ENCODE assay signal across 8 mouse cellular contexts in the genomic region with DNA sequence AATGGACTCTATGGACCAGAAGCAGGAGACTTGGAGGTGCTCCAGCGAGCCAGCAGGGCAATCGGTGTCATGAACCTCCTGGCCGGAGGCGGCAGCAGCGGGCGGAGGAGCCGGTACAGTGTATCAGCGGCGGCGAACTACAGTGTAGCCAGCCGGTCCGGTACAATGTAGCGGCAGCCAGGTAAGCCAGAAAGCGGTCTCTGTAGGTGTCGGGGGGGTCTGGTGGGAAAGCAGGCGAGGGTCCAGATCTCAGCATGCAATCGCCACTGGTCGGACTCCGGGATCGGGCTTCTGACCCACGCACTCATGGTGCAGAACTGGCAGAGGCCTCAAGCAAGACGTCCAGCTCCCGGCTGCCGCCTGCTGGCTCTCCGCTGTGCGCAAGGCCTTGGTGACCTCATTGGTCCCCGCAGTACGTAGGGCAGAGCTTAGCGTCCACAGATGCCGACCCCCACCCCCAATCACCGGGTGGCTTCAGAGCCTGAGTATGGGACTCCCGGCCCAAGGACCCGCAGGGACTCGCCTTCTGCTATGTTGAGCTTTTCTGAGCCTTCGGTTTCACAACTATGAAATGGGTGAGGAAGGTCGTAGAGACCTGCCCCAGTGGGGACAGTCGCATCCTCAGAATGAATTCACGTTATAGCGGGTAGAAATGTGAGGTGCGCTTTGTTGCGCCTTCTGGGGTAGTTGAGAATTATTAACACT. TPM values are rescaled to one million over a fixed set of nuclear protein-coding genes. Genes with fewer than 3 reads are reported as not detected.
DNase-seq lines count a peak whose midpoint lies in the region; ATAC-seq and TF ChIP-seq lines count a peak whose summit lies in the region.

No protein-coding gene starts in this region.

- H3K9me3 ChIP-seq in G1E (replicated peaks) = 0 out of 2 replicates have a peak, but pooled peaks cover 2% of the 10 kb centered on the region
- H3K9me3 ChIP-seq in forebrain, embryonic 16.5 days (ENCODE audit: control insufficient read depth, low read length) = no peaks in the 10 kb centered on the region
- no peaks in the 10 kb centered on the region for H3K9me3 ChIP-seq in lung, embryonic 14.5 days (ENCODE audit: low read depth, low read length)

- peak overlapping the region; percentile 31 for H3K27ac ChIP-seq in forebrain, embryonic 16.5 days (ENCODE audit: low read length)
- H3K27ac ChIP-seq in layer of hippocampus, adult 2 months = peak overlapping the region; percentile 93
- peak overlapping the region; percentile 65 for H3K27ac ChIP-seq in lung, embryonic 14.5 days (ENCODE audit: low read depth)
- peak overlapping the region; percentile 42; the same call in 1 of the 2 replicates for H3K27ac ChIP-seq in olfactory bulb, adult 2 months (ENCODE audit: insufficient read depth, low read depth, low read length)
- H3K27ac ChIP-seq in thymus, adult 2 months (ENCODE audit: control insufficient read depth, insufficient read depth, low read length) = no peak overlapping the region

- peak; percentile 84 for DNase-seq in G1E (ENCODE audit: low spot score)
- peak; percentile 96 to 99 for DNase-seq in cerebellum, adult 18-20 months
- peak; percentile 96 to 98 for DNase-seq in heart, postnatal 36 days
- DNase-seq in layer of hippocampus, adult 2 months (ENCODE audit: low spot score in 2 of 2) = peak; percentile 87 to 94
- peak; percentile 94 for DNase-seq in lung, embryonic 14.5 days
- peak; percentile 96 for DNase-seq in thymus, adult 2 months

- peaks cover 42% of the 10 kb centered on the region for H3K4me1 ChIP-seq in G1E (ENCODE audit: insufficient read depth, low read depth, low read length)
- H3K4me1 ChIP-seq in forebrain, embryonic 16.5 days (replicated peaks; ENCODE audit: control insufficient read depth, insufficient read depth, low read length) = peaks cover 12% of the 10 kb centered on the region
- H3K4me1 ChIP-seq in lung, embryonic 14.5 days (ENCODE audit: insufficient read depth) = no peaks in the 10 kb centered on the region
- H3K4me1 ChIP-seq in olfactory bulb, adult 2 months (ENCODE audit: control insufficient read depth, insufficient read depth, low read length) = peaks cover 14% of the 10 kb centered on the region
- H3K4me1 ChIP-seq in thymus, adult 2 months (replicated peaks; ENCODE audit: control insufficient read depth, insufficient read depth, low read length) = peaks cover 5% of the 10 kb centered on the region; the same call in 1 of the 2 replicates

- H3K9ac ChIP-seq in forebrain, embryonic 16.5 days (replicated peaks; ENCODE audit: low read depth, low read length) = peak overlapping the region; percentile 83
- peak overlapping the region; percentile 80 for H3K9ac ChIP-seq in lung, embryonic 14.5 days

- H3K4me2 ChIP-seq in forebrain, embryonic 16.5 days (ENCODE audit: low read length) = peak overlapping the region; percentile 83
- peak overlapping the region; percentile 71 for H3K4me2 ChIP-seq in lung, embryonic 14.5 days

- 0 out of 2 replicates have a peak, but pooled peaks have one; percentile 19 for TF ChIP-seq CTCF in G1E (IDR thresholded peaks at IDR 0.05; ENCODE audit: low read depth, low read length)
- TF ChIP-seq CTCF in layer of hippocampus, adult 2 months (conservative IDR thresholded peaks at IDR 0.05) = peak; percentile 82
- peak; percentile 74 for TF ChIP-seq CTCF in lung, embryonic 14.5 days (IDR thresholded peaks at IDR 0.05; ENCODE audit: low read depth)
- peak; percentile 86 for TF ChIP-seq CTCF in olfactory bulb, adult 2 months (IDR thresholded peaks at IDR 0.05; ENCODE audit: insufficient read depth, low read depth, low read length)
- TF ChIP-seq CTCF in thymus, adult 2 months (IDR thresholded peaks at IDR 0.05; ENCODE audit: borderline replicate concordance, control insufficient read depth, extremely low read depth, insufficient read depth, low read length, poor library complexity) = peak; percentile 84

- peak overlapping the region; percentile 81 for H3K4me3 ChIP-seq in G1E (ENCODE audit: low read depth, low read length)
- H3K4me3 ChIP-seq in forebrain, embryonic 16.5 days (replicated peaks; ENCODE audit: low read length) = peak overlapping the region; percentile 84
- H3K4me3 ChIP-seq in layer of hippocampus, adult 2 months = peak overlapping the region; percentile 77
- peak overlapping the region; percentile 71 for H3K4me3 ChIP-seq in lung, embryonic 14.5 days (ENCODE audit: low read depth, low read length)
- peak overlapping the region; percentile 58 for H3K4me3 ChIP-seq in olfactory bulb, adult 2 months (ENCODE audit: insufficient read depth, low read depth, low read length)
- peak overlapping the region; percentile 61 for H3K4me3 ChIP-seq in thymus, adult 2 months (ENCODE audit: control insufficient read depth, insufficient read depth, low read length)

- peaks cover 28% of the 10 kb centered on the region for H3K36me3 ChIP-seq in G1E (replicated peaks)
- H3K36me3 ChIP-seq in forebrain, embryonic 16.5 days (ENCODE audit: control insufficient read depth, insufficient read depth) = no peaks in the 10 kb centered on the region
- H3K36me3 ChIP-seq in lung, embryonic 14.5 days (ENCODE audit: insufficient read depth) = no peaks in the 10 kb centered on the region
- no peaks in the 10 kb centered on the region for H3K36me3 ChIP-seq in thymus, adult 2 months (ENCODE audit: control insufficient read depth, insufficient read depth, low read length)

- peak; percentile 91 for ATAC-seq in G1E (ENCODE audit: extremely low read depth, insufficient number of reproducible peaks, low FRiP score, poor library complexity, severe bottlenecking)
- ATAC-seq in forebrain, embryonic 16.5 days = peak; percentile 96
- peak; percentile 96 for ATAC-seq in lung, embryonic 14.5 days (ENCODE audit: insufficient read depth)

- no peaks in the 10 kb centered on the region for H3K27me3 ChIP-seq in G1E (ENCODE audit: insufficient read depth, low read length)
- H3K27me3 ChIP-seq in forebrain, embryonic 16.5 days (replicated peaks; ENCODE audit: control insufficient read depth, insufficient read depth, low read length) = no peaks in the 10 kb centered on the region
- H3K27me3 ChIP-seq in lung, embryonic 14.5 days (ENCODE audit: insufficient read depth, low read length) = no peaks in the 10 kb centered on the region
- H3K27me3 ChIP-seq in thymus, adult 2 months (ENCODE audit: control insufficient read depth, insufficient read depth, low read length) = no peaks in the 10 kb centered on the region

- peak; percentile 61 for TF ChIP-seq POLR2A in olfactory bulb, adult 2 months (IDR thresholded peaks at IDR 0.05; ENCODE audit: insufficient read depth, low read depth, low read length)
- TF ChIP-seq POLR2A in thymus, adult 2 months (IDR thresholded peaks at IDR 0.05; ENCODE audit: control insufficient read depth, extremely low read depth, insufficient read depth, low read length, poor library complexity) = no peak

- WGBS in forebrain, embryonic 16.5 days = under 1% methylated on average over 41 of the region's 41 CpGs
- under 1% methylated on average over 41 of the region's 41 CpGs for WGBS in lung, embryonic 14.5 days
- under 1% methylated on average over 41 of the region's 41 CpGs for WGBS in olfactory bulb, adult 2 months
- under 1% methylated on average over 41 of the region's 41 CpGs for WGBS in thymus, adult 2 months

- intact Hi-C loops in heart, postnatal 36 days (cut with DNase I) = loop anchor here (2.0 kb wide), 1 partner anchor 34 kb away; a partner anchor contains a TSS

RNA-seq across cellular contexts. Expression of a gene that starts 19.7 kb away (rescaled TPM):
- total RNA-seq in G1E (2014; fragmentation: Nextera tagmentation) = 14.4 and 18.6 TPM in 2 replicates
- total RNA-seq in G1E (2017) = 12.6 and 15.1 TPM in 2 replicates
- 11.4 and 16.7 TPM in 2 replicates for polyA plus RNA-seq in G1E (2012)
- 43.9 and 48.3 TPM in 2 replicates for polyA plus RNA-seq in forebrain, embryonic 16.5 days (2015; fragmentation: Nextera tagmentation; extraction: Ambion mirVana)
- 10 to 100 TPM; 51.6 to 58.1 TPM for total RNA-seq in heart, postnatal 36 days (2021)
- total RNA-seq in layer of hippocampus, adult 2 months (2021) = 10 to 100 TPM; 56.7 to 62.1 TPM
- 34.1 and 34.3 TPM in 2 replicates for polyA plus RNA-seq in lung, embryonic 14.5 days (2014; fragmentation: Nextera tagmentation; extraction: Ambion mirVana)
- polyA plus RNA-seq in olfactory bulb, adult 2 months (2012; ENCODE audit: insufficient read depth, insufficient read length, low replicate concordance, missing spikeins) = not detected in 2 replicates
- 31.1 and 32.6 TPM in 2 replicates for polyA plus RNA-seq in thymus, adult 2 months (2012; rRNA removed)

RNA-seq across cellular contexts. Expression of a gene that starts 31.8 kb away (rescaled TPM):
- total RNA-seq in G1E (2014; fragmentation: Nextera tagmentation) (not detected in 2 replicates), G1E (2017) (0.41 and 0.71 TPM in 2 replicates)
- polyA plus RNA-seq in G1E (2012) = 0.14 and 0.22 TPM in 2 replicates
- polyA plus RNA-seq in forebrain, embryonic 16.5 days (2015; fragmentation: Nextera tagmentation; extraction: Ambion mirVana) = 1,828 and 2,004 TPM in 2 replicates
- total RNA-seq in heart, postnatal 36 days (2021) = under 1 TPM in 1 of 2 experiments, not detected in 1; 0.72 TPM
- 100 to 1,000 TPM; 249 to 277 TPM for total RNA-seq in layer of hippocampus, adult 2 months (2021)
- 1.7 and 3.0 TPM in 2 replicates for polyA plus RNA-seq in lung, embryonic 14.5 days (2014; fragmentation: Nextera tagmentation; extraction: Ambion mirVana)
- not detected in 2 replicates for polyA plus RNA-seq in olfactory bulb, adult 2 months (2012; ENCODE audit: insufficient read depth, insufficient read length, low replicate concordance, missing spikeins)
- polyA plus RNA-seq in thymus, adult 2 months (2012; rRNA removed) = 19.4 and 31.5 TPM in 2 replicates

RNA-seq across cellular contexts. Expression of a gene that starts 34.7 kb away (rescaled TPM):
- 18.2 and 24.7 TPM in 2 replicates for total RNA-seq in G1E (2014; fragmentation: Nextera tagmentation)
- total RNA-seq in G1E (2017) = 14.2 and 20.5 TPM in 2 replicates
- polyA plus RNA-seq in G1E (2012) = 24.9 and 29.6 TPM in 2 replicates
- polyA plus RNA-seq in forebrain, embryonic 16.5 days (2015; fragmentation: Nextera tagmentation; extraction: Ambion mirVana) = 52.3 and 54.4 TPM in 2 replicates
- total RNA-seq in heart, postnatal 36 days (2021) = 10 to 100 TPM; 62.6 to 74.3 TPM
- total RNA-seq in layer of hippocampus, adult 2 months (2021) = 10 to 100 TPM; 23.6 to 37.6 TPM
- 39.4 and 40.9 TPM in 2 replicates for polyA plus RNA-seq in lung, embryonic 14.5 days (2014; fragmentation: Nextera tagmentation; extraction: Ambion mirVana)
- polyA plus RNA-seq in olfactory bulb, adult 2 months (2012; ENCODE audit: insufficient read depth, insufficient read length, low replicate concordance, missing spikeins) = not detected in 2 replicates
- 29.9 and 33.4 TPM in 2 replicates for polyA plus RNA-seq in thymus, adult 2 months (2012; rRNA removed)

RNA-seq across cellular contexts. Expression of a gene that starts 36.1 kb away (rescaled TPM):
- total RNA-seq in G1E (2014; fragmentation: Nextera tagmentation) = not detected in 2 replicates
- total RNA-seq in G1E (2017) = 0.12 and 0.27 TPM in 2 replicates
- polyA plus RNA-seq in G1E (2012) = 0.01 and 0.02 TPM in 2 replicates
- polyA plus RNA-seq in forebrain, embryonic 16.5 days (2015; fragmentation: Nextera tagmentation; extraction: Ambion mirVana) = 0.09 and 0.12 TPM in 2 replicates
- total RNA-seq in heart, postnatal 36 days (2021) = not detected
- not detected for total RNA-seq in layer of hippocampus, adult 2 months (2021)
- not detected in 2 replicates for polyA plus RNA-seq in lung, embryonic 14.5 days (2014; fragmentation: Nextera tagmentation; extraction: Ambion mirVana)
- not detected in 2 replicates for polyA plus RNA-seq in olfactory bulb, adult 2 months (2012; ENCODE audit: insufficient read depth, insufficient read length, low replicate concordance, missing spikeins)
- 0.34 and 0.46 TPM in 2 replicates for polyA plus RNA-seq in thymus, adult 2 months (2012; rRNA removed)

Comparison
In these comparisons a context has a peak if more than half of its experiments do, and no peak if none do; other contexts are left out.
1. CTCF ChIP-seq: peak in every context shown above with its lines; median percentile 86 in olfactory bulb, adult 2 months; 84 in thymus, adult 2 months; 82 in layer of hippocampus, adult 2 months; 74 in lung, embryonic 14.5 days; 19 in G1E.
2. RNA of a gene that starts 31.8 kb away (polyA plus RNA-seq): 1,828 to 2,004 TPM in forebrain, embryonic 16.5 days; not detected in olfactory bulb, adult 2 months, 19.4 to 31.5 TPM in thymus, adult 2 months, 1.7 to 3.0 TPM in lung, embryonic 14.5 days and 0.14 to 0.22 TPM in G1E; every median in the first group is over 10 times any median in the second.
3. RNA of a gene that starts 34.7 kb away (polyA plus RNA-seq): 52.3 to 54.4 TPM in forebrain, embryonic 16.5 days, 39.4 to 40.9 TPM in lung, embryonic 14.5 days, 29.9 to 33.4 TPM in thymus, adult 2 months and 24.9 to 29.6 TPM in G1E; not detected in olfactory bulb, adult 2 months; every median in the first group is over 10 times any median in the second.
4. Peak in every context shown above with its lines, with median percentiles within 50 percentile points of each other: ATAC-seq, DNase-seq and H3K4me3 ChIP-seq.